Mouse (Mus musculus): ENCODE results near the gene Smok3a. TPM values are rescaled to one million over a fixed set of nuclear protein-coding genes. Genes with fewer than 3 reads are reported as not detected.
"Not testable (repeated sequence)": the region's sequence is repeated elsewhere in the genome, so short reads cannot be mapped to it uniquely, and the experiment has no call there.

Smok3a gene
- polyA plus RNA-seq (2015; fragmentation: Nextera tagmentation; extraction: Ambion mirVana): not detected in 2 replicates

GRCm38 (mm10) chr5:138020961-138021479 is at the start of gene Smok3a, which contains the start of gene Smok3b:
Gene Smok3a (plus strand): TSS chr5:138021261.
Gene Smok3b (plus strand): TSS chr5:138021429.
- H3K9ac ChIP-seq (replicated peaks); H3K4me1 ChIP-seq; H3K4me2 ChIP-seq (replicated peaks); H3K9me3 ChIP-seq; H3K4me3 ChIP-seq; H3K27me3 ChIP-seq; H3K36me3 ChIP-seq; H3K27ac ChIP-seq (replicated peaks); ATAC-seq (replicated peaks): not testable (repeated sequence)
- 96% methylated on average over 3 of the region's 7 CpGs for WGBS

GRCm38 (mm10) chr5:137973161-137973560 is 47.9 kb upstream of the Smok3a start:
- Histone ChIP-seq H3K36me3 (no peaks in the 10 kb centered on the region), H3K9me3 (no peaks in the 10 kb centered on the region), H3K4me1 (no peaks in the 10 kb centered on the region), H3K4me2 (replicated peaks) (no peak overlapping the region), H3K4me3 (no peak overlapping the region), H3K27ac (replicated peaks) (no peak overlapping the region), H3K9ac (replicated peaks) (no peak overlapping the region), H3K27me3 (no peaks in the 10 kb centered on the region)
- no peak for ATAC-seq (replicated peaks)
- 77% methylated on average over 2 of the region's 2 CpGs for WGBS

GRCm38 (mm10) chr5:137973738-137974137 is 47.3 kb upstream of the Smok3a start:
- Histone ChIP-seq H3K9ac (replicated peaks) (no peak overlapping the region), H3K27ac (replicated peaks) (no peak overlapping the region), H3K27me3 (no peaks in the 10 kb centered on the region), H3K36me3 (no peaks in the 10 kb centered on the region), H3K9me3 (no peaks in the 10 kb centered on the region), H3K4me3 (no peak overlapping the region), H3K4me1 (no peaks in the 10 kb centered on the region), H3K4me2 (replicated peaks) (no peak overlapping the region)
- no peak for ATAC-seq (replicated peaks)
- 56% methylated on average over 3 of the region's 3 CpGs for WGBS

GRCm38 (mm10) chr5:137974724-137975123 is 46.3 kb upstream of the Smok3a start:
- no peaks in the 10 kb centered on the region for H3K27me3 ChIP-seq
- 70% methylated on average over 3 of the region's 3 CpGs for WGBS
- H3K4me2 ChIP-seq (replicated peaks): no peak overlapping the region
- no peaks in the 10 kb centered on the region for H3K9me3 ChIP-seq
- H3K36me3 ChIP-seq: no peaks in the 10 kb centered on the region
- H3K27ac ChIP-seq (replicated peaks): no peak overlapping the region
- no peak for ATAC-seq (replicated peaks)
- H3K4me3 ChIP-seq: no peak overlapping the region
- no peak overlapping the region for H3K9ac ChIP-seq (replicated peaks)
- no peaks in the 10 kb centered on the region for H3K4me1 ChIP-seq

GRCm38 (mm10) chr5:137975434-137975833 is 45.6 kb upstream of the Smok3a start:
- Histone ChIP-seq H3K4me3 (no peak overlapping the region), H3K4me2 (replicated peaks) (no peak overlapping the region), H3K27me3 (no peaks in the 10 kb centered on the region), H3K4me1 (no peaks in the 10 kb centered on the region), H3K36me3 (no peaks in the 10 kb centered on the region), H3K27ac (replicated peaks) (no peak overlapping the region), H3K9ac (replicated peaks) (no peak overlapping the region), H3K9me3 (no peaks in the 10 kb centered on the region)
- no peak for ATAC-seq (replicated peaks)
- 59% methylated on average over 1 of the region's 1 CpGs for WGBS

- no peak for ATAC-seq (replicated peaks)
- Histone ChIP-seq H3K27me3 (no peaks in the 10 kb centered on the region), H3K4me3 (no peak overlapping the region), H3K4me1 (no peaks in the 10 kb centered on the region), H3K4me2 (replicated peaks) (no peak overlapping the region), H3K9ac (replicated peaks) (no peak overlapping the region), H3K36me3 (no peaks in the 10 kb centered on the region), H3K9me3 (no peaks in the 10 kb centered on the region), H3K27ac (replicated peaks) (no peak overlapping the region)
- 28% methylated on average over 1 of the region's 1 CpGs for WGBS
Measured at GRCm38 (mm10) chr5:137977291-137977690, 43.8 kb upstream of the Smok3a start.

- no peak for ATAC-seq (replicated peaks)
- no peaks in the 10 kb centered on the region for H3K27me3 ChIP-seq
- H3K4me1 ChIP-seq: no peaks in the 10 kb centered on the region
- no peak overlapping the region for H3K4me3 ChIP-seq
- no peaks in the 10 kb centered on the region for H3K36me3 ChIP-seq
- WGBS: 63% methylated on average over 2 of the region's 2 CpGs
- no peak overlapping the region for H3K9ac ChIP-seq (replicated peaks)
- no peak overlapping the region for H3K27ac ChIP-seq (replicated peaks)
- H3K4me2 ChIP-seq (replicated peaks): no peak overlapping the region
- no peaks in the 10 kb centered on the region for H3K9me3 ChIP-seq
Measured at GRCm38 (mm10) chr5:137979081-137979480, 42.0 kb upstream of the Smok3a start.

- ATAC-seq (replicated peaks): no peak
- H3K4me3 ChIP-seq: no peak within 1 kb of the TSS
Measured at GRCm38 (mm10) chr5:137981300-137981699, 39.8 kb upstream of the Smok3a start, which contains the start of gene Azgp1. Gene Azgp1 (plus strand): TSS chr5:137981520.

GRCm38 (mm10) chr5:137986351-137986750 is 34.7 kb upstream of the Smok3a start:
- no peak for ATAC-seq (replicated peaks)
- H3K4me3 ChIP-seq: no peak overlapping the region
- no peaks in the 10 kb centered on the region for H3K4me1 ChIP-seq
- no peak overlapping the region for H3K27ac ChIP-seq (replicated peaks)
- H3K4me2 ChIP-seq (replicated peaks): no peak overlapping the region
- no peaks in the 10 kb centered on the region for H3K9me3 ChIP-seq
- H3K36me3 ChIP-seq: no peaks in the 10 kb centered on the region
- 83% methylated on average over 1 of the region's 1 CpGs for WGBS
- H3K9ac ChIP-seq (replicated peaks): no peak overlapping the region
- no peaks in the 10 kb centered on the region for H3K27me3 ChIP-seq

More at GRCm38 (mm10) chr5:137981300-137981699, 39.8 kb upstream of the Smok3a start, which contains the start of gene Azgp1:
- no peaks in the 10 kb centered on the region for H3K9me3 ChIP-seq
- H3K27me3 ChIP-seq: no peaks in the 10 kb centered on the region
- H3K36me3 ChIP-seq: no peaks in the 10 kb centered on the region
- H3K27ac ChIP-seq (replicated peaks): no peak within 1 kb of the TSS
- no peak within 1 kb of the TSS for H3K4me2 ChIP-seq (replicated peaks)
- no peaks in the 10 kb centered on the region for H3K4me1 ChIP-seq
- no peak within 1 kb of the TSS for H3K9ac ChIP-seq (replicated peaks)
- WGBS: 80% methylated on average over 4 of the region's 4 CpGs

- no peak overlapping the region for H3K27ac ChIP-seq (replicated peaks)
- no peaks in the 10 kb centered on the region for H3K9me3 ChIP-seq
- WGBS: 89% methylated on average over 5 of the region's 5 CpGs
- ATAC-seq (replicated peaks): no peak
- H3K36me3 ChIP-seq: no peaks in the 10 kb centered on the region
- H3K4me2 ChIP-seq (replicated peaks): no peak overlapping the region
- no peaks in the 10 kb centered on the region for H3K27me3 ChIP-seq
- H3K9ac ChIP-seq (replicated peaks): no peak overlapping the region
- no peak overlapping the region for H3K4me3 ChIP-seq
- no peaks in the 10 kb centered on the region for H3K4me1 ChIP-seq
Measured at GRCm38 (mm10) chr5:138009437-138009836, 11.6 kb upstream of the Smok3a start.

- WGBS: 97% methylated on average over 5 of the region's 5 CpGs
- Histone ChIP-seq H3K27me3 (no peaks in the 10 kb centered on the region), H3K36me3 (no peaks in the 10 kb centered on the region), H3K4me3 (no peak overlapping the region), H3K4me1 (no peaks in the 10 kb centered on the region), H3K9me3 (no peaks in the 10 kb centered on the region), H3K4me2 (replicated peaks) (no peak overlapping the region), H3K9ac (replicated peaks) (no peak overlapping the region), H3K27ac (replicated peaks) (no peak overlapping the region)
- ATAC-seq (replicated peaks): no peak
Measured at GRCm38 (mm10) chr5:138012382-138012781, 8.7 kb upstream of the Smok3a start.

- 96% methylated on average over 2 of the region's 2 CpGs for WGBS
- H3K27me3 ChIP-seq: no peaks in the 10 kb centered on the region
- H3K36me3 ChIP-seq: no peaks in the 10 kb centered on the region
- H3K9ac ChIP-seq (replicated peaks): no peak overlapping the region
- no peak overlapping the region for H3K4me3 ChIP-seq
- H3K4me1 ChIP-seq: no peaks in the 10 kb centered on the region
- H3K4me2 ChIP-seq (replicated peaks): no peak overlapping the region
- no peak for ATAC-seq (replicated peaks)
- no peaks in the 10 kb centered on the region for H3K9me3 ChIP-seq
- H3K27ac ChIP-seq (replicated peaks): no peak overlapping the region
Measured at GRCm38 (mm10) chr5:138016530-138016929, 4.5 kb upstream of the Smok3a start.

GRCm38 (mm10) chr5:138016997-138017396 is 4.1 kb upstream of the Smok3a start:
- Histone ChIP-seq H3K4me1 (no peaks in the 10 kb centered on the region), H3K4me2 (replicated peaks) (no peak overlapping the region), H3K9ac (replicated peaks) (no peak overlapping the region), H3K9me3 (no peaks in the 10 kb centered on the region), H3K36me3 (no peaks in the 10 kb centered on the region), H3K27me3 (no peaks in the 10 kb centered on the region), H3K4me3 (no peak overlapping the region), H3K27ac (replicated peaks) (no peak overlapping the region)
- no peak for ATAC-seq (replicated peaks)

All from forebrain, embryonic 15.5 days (tissue).